Mouse (Mus musculus) liver, embryonic 11.5 days (tissue): ENCODE data around the gene Palb2. TPM values are rescaled to one million over a fixed set of nuclear protein-coding genes. Genes with fewer than 3 reads are reported as not detected.

Experiments
- ATAC-seq: fragments of 200-750 bp; cut with Nextera tagmentation; replicated peaks from 2 replicates; pipeline ENCODE4 v1.8.0; 2017; ENCODE audit warnings: moderate number of reproducible peaks, mild to moderate bottlenecking, moderate TSS enrichment, moderate library complexity; ENCODE audit not compliant: low FRiP score
- DNase-seq: peaks from one replicate; pipeline ENCODE4 v3.0.0-alpha.2; 2017; ENCODE audit warnings: low spot score
- H3K27ac ChIP-seq: fragments of 300-500 bp; sonication (generic); 2 replicates; pipeline ENCODE4 v1.5.1; 2014; ENCODE audit warnings: mild to moderate bottlenecking, low read depth, low read length, control low read depth
- H3K27me3 ChIP-seq: fragments of 300-500 bp; sonication (generic); replicated peaks from 2 replicates; pipeline ENCODE4 v1.6.1; 2014; ENCODE audit warnings: low read length, mixed read lengths; ENCODE audit not compliant: control insufficient read depth, insufficient read depth
- H3K36me3 ChIP-seq: fragments of 300-500 bp; sonication (generic); 2 replicates; pipeline ENCODE4 v1.6.1; 2014; ENCODE audit warnings: mild to moderate bottlenecking, low read length, moderate library complexity, mixed read lengths; ENCODE audit not compliant: control insufficient read depth, insufficient read depth
- H3K4me1 ChIP-seq: fragments of 300-500 bp; sonication (generic); replicated peaks from 2 replicates; pipeline ENCODE4 v1.6.1; 2014; ENCODE audit warnings: low read length, mixed read lengths; ENCODE audit not compliant: control insufficient read depth, insufficient read depth
- H3K4me2 ChIP-seq: fragments of 300-500 bp; sonication (generic); 2 replicates; pipeline ENCODE4 v1.6.1; 2014; ENCODE audit warnings: mild to moderate bottlenecking, control low read depth, moderate library complexity
- H3K4me3 ChIP-seq: fragments of 300-500 bp; sonication (generic); 2 replicates; pipeline ENCODE4 v1.5.1; 2014; ENCODE audit warnings: low read depth, low read length, control low read depth
- H3K9ac ChIP-seq: fragments of 300-500 bp; sonication (generic); 2 replicates; pipeline ENCODE4 v1.6.1; 2014; ENCODE audit warnings: low read depth, low read length, control low read depth
- H3K9me3 ChIP-seq: fragments of 300-500 bp; sonication (generic); 2 replicates; pipeline ENCODE4 v1.6.1; 2016; ENCODE audit warnings: low read length, inconsistent platforms, mixed read lengths; ENCODE audit not compliant: control insufficient read depth
- WGBS: fragments of 180-500 bp; shearing (Covaris S2); extraction: QIAGEN DNeasy Blood & Tissue Kit; methylation state at CpG from one replicate; pipeline ENCODE4 v1.1.7; 2014; 5-methylcytosine and 5-hydroxymethylcytosine counted together
- polyA plus RNA-seq: library from polyadenylated mRNA; unstranded; fragments of >200 nt; fragmentation: Nextera tagmentation; extraction: Ambion mirVana; gene quantifications from 2 replicates; pipeline ENCODE4 v1.2.1, GENCODE M21; 2014

The Palb2 gene
- polyA plus RNA-seq, 1 experiment from 2014 or later: 27.8 TPM

- no peaks in the 10 kb centered on the region for H3K9me3 ChIP-seq
- H3K9ac ChIP-seq: peak overlapping the region; percentile 94
- H3K36me3 ChIP-seq: peaks cover 14% of the 10 kb centered on the region
- peak; percentile 5; the same call in 1 of the 2 replicates for ATAC-seq
- WGBS: 7% methylated on average over 13 of the region's 13 CpGs
- peak overlapping the region; percentile 89 for H3K4me3 ChIP-seq
- DNase-seq: no peak
- H3K4me2 ChIP-seq: peak overlapping the region; percentile 91
- H3K27ac ChIP-seq: peak overlapping the region; percentile 81
- H3K27me3 ChIP-seq: no peaks in the 10 kb centered on the region
- H3K4me1 ChIP-seq: peaks cover 13% of the 10 kb centered on the region
Observed at GRCm38 (mm10) chr7:122158488-122158887, 25.7 kb upstream of the Palb2 start.

GRCm38 (mm10) chr7:122152473-122152872 lies 19.7 kb upstream of the Palb2 start:
- ATAC-seq (no peak), DNase-seq (no peak)
- no peaks in the 10 kb centered on the region for H3K9me3 ChIP-seq
- WGBS: 76% methylated on average over 4 of the region's 4 CpGs
- H3K9ac ChIP-seq: no peak overlapping the region
- no peak overlapping the region for H3K27ac ChIP-seq
- H3K4me3 ChIP-seq: no peak overlapping the region
- H3K4me1 ChIP-seq: no peaks in the 10 kb centered on the region; the same call in 1 of the 2 replicates
- H3K4me2 ChIP-seq: no peak overlapping the region
- no peaks in the 10 kb centered on the region for H3K27me3 ChIP-seq
- peaks cover 18% of the 10 kb centered on the region for H3K36me3 ChIP-seq

GRCm38 (mm10) chr7:122140991-122141390 lies 8.2 kb upstream of the Palb2 start:
- Histone ChIP-seq H3K9me3 (no peaks in the 10 kb centered on the region), H3K9ac (no peak overlapping the region), H3K27ac (no peak overlapping the region), H3K36me3 (peaks cover 40% of the 10 kb centered on the region), H3K4me3 (no peak overlapping the region), H3K4me2 (no peak overlapping the region), H3K4me1 (no peaks in the 10 kb centered on the region), H3K27me3 (no peaks in the 10 kb centered on the region)
- ATAC-seq: no peak
- DNase-seq: no peak

DNA sequence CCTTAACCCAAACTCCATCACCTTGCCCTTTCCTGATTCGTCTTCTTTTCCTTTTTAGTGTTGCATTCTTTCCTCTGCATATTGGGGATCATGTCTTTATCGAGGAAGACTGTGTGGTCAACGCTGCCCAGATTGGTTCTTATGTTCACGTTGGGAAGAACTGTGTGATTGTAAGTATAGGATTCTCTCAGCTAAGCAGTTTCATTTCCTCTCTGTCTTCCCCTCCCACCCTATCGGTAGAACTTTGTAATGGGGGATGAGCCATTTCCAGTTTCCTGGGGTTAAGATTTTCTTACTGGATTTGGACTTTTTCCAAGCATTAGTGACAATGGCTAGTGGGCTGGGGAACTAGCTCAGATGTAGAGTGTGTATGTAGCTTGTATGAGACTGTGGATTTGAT lies 5.4 kb upstream of the Palb2 start:
- Histone ChIP-seq H3K27me3 (no peaks in the 10 kb centered on the region), H3K36me3 (peaks cover 25% of the 10 kb centered on the region), H3K4me2 (no peak overlapping the region), H3K27ac (no peak overlapping the region), H3K9me3 (no peaks in the 10 kb centered on the region), H3K4me3 (no peak overlapping the region), H3K4me1 (0 out of 2 replicates have a peak, but pooled peaks cover 6% of the 10 kb centered on the region), H3K9ac (no peak overlapping the region)
- 92% methylated on average over 5 of the region's 5 CpGs for WGBS
- DNase-seq (no peak), ATAC-seq (no peak)

DNA sequence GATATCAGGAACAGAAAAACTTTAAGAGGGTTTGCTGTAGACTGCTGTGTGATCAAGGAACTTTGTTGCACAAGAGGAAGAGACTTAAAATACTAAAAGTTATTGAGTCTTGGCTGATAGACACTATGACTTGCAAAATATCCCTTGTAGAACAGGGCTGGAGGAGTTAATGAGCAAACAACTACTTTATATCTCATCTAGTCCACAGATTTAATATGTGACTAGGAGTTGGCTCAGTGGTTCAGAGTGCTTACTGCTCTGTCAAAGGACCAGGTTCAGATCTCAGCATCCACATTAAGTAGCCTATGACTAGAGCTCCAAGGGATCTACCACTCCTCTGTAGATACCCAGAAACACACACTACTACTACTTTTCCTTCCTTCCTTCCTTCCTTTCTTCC lies 4.3 kb upstream of the Palb2 start:
- peaks cover 21% of the 10 kb centered on the region for H3K36me3 ChIP-seq
- no peaks in the 10 kb centered on the region for H3K27me3 ChIP-seq
- no peaks in the 10 kb centered on the region for H3K9me3 ChIP-seq
- H3K4me1 ChIP-seq: 0 out of 2 replicates have a peak, but pooled peaks cover 6% of the 10 kb centered on the region
- no peak overlapping the region for H3K4me3 ChIP-seq
- DNase-seq (no peak), ATAC-seq (no peak)
- H3K27ac ChIP-seq: no peak overlapping the region
- H3K4me2 ChIP-seq: no peak overlapping the region
- H3K9ac ChIP-seq: no peak overlapping the region

- Histone ChIP-seq H3K4me3 (no peak overlapping the region), H3K27me3 (no peaks in the 10 kb centered on the region), H3K9me3 (no peaks in the 10 kb centered on the region), H3K4me2 (no peak overlapping the region), H3K27ac (no peak overlapping the region), H3K36me3 (peaks cover 14% of the 10 kb centered on the region), H3K4me1 (peaks cover 6% of the 10 kb centered on the region; the same call in 1 of the 2 replicates), H3K9ac (no peak overlapping the region)
- ATAC-seq (no peak), DNase-seq (no peak)
- 71% methylated on average over 10 of the region's 10 CpGs for WGBS
Observed at GRCm38 (mm10) chr7:122135070-122135469, 2.3 kb upstream of the Palb2 start.

DNA sequence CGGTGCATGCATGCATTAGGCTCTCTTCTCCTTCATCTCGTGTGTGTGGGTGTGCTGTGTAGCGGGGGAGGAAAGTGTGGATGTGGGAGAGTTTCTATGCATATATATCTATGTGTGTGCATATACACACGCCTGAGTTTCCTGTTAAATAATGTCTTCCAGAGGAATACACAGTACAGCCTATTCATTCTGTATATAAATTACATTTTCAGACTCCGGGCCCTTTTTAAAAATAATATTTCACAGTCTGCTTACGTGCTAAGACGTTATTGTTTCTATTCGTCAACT lies 497 bp upstream of the Palb2 start:
- ATAC-seq: peak; percentile 29; the same call in 1 of the 2 replicates

DNA sequence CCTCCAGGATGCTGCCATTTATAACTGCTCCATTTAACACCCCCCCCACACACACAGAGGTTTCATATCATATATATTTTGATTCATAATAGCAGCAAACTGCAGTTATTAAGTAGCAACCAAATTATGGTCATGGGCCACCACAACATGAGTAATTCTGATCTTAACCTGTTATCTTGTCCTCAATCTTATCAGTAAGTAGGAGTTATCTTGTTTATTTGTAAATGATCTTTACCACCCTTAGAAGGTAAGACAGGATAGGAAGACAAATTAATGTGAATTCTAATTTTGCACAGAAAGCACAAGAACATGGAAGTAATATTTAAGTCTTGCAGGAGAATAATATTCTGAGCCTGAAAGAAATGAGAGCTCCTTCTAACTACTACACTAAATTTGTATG lies 951 bp downstream of the Palb2 start:
- Histone ChIP-seq H3K9me3 (no peaks in the 10 kb centered on the region), H3K9ac (peak overlapping the region; percentile 95), H3K36me3 (peaks cover 13% of the 10 kb centered on the region), H3K27ac (peak overlapping the region; percentile 80; the same call in 1 of the 2 replicates), H3K4me1 (peaks cover 6% of the 10 kb centered on the region; the same call in 1 of the 2 replicates), H3K4me2 (peak overlapping the region; percentile 62), H3K4me3 (peak overlapping the region; percentile 67), H3K27me3 (no peaks in the 10 kb centered on the region)
- ATAC-seq (no peak), DNase-seq (no peak)

More for the DNA sequence above, 497 bp upstream of the Palb2 start:
- H3K4me3 ChIP-seq: peak overlapping the region; percentile 67
- no peak for DNase-seq
- peak overlapping the region; percentile 57 for H3K4me2 ChIP-seq
- 13% methylated on average over 8 of the region's 8 CpGs for WGBS
- H3K27ac ChIP-seq: no peak overlapping the region
- H3K9ac ChIP-seq: peak overlapping the region; percentile 95
- peaks cover 9% of the 10 kb centered on the region for H3K36me3 ChIP-seq
- no peaks in the 10 kb centered on the region for H3K9me3 ChIP-seq
- peaks cover 6% of the 10 kb centered on the region; the same call in 1 of the 2 replicates for H3K4me1 ChIP-seq
- no peaks in the 10 kb centered on the region for H3K27me3 ChIP-seq

DNA sequence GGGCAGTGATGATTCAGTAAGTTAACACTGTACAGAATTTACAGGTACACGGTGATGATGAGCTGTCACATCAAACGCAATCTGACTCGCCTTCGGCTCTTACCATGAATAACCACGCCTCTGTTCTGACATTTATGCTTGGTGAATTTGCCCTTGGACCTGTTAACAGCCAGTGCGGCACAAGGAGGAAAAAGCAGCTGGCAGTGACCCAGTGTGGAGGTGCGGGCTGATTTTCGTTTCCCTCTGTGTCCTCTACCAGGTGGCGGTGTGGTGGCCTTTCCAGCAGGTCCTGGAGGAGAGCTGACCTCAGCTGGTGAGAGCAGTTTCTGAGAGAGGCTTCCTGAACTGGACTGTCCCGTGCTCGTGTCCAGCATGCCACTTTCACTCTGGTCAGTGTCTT lies 5.8 kb downstream of the Palb2 start:
- DNase-seq: no peak
- no peaks in the 10 kb centered on the region for H3K9me3 ChIP-seq
- no peak overlapping the region for H3K9ac ChIP-seq
- WGBS: 93% methylated on average over 11 of the region's 11 CpGs
- H3K4me1 ChIP-seq: no peaks in the 10 kb centered on the region; the same call in 1 of the 2 replicates
- peaks cover 26% of the 10 kb centered on the region for H3K36me3 ChIP-seq
- no peak overlapping the region for H3K4me3 ChIP-seq
- H3K4me2 ChIP-seq: no peak overlapping the region
- H3K27ac ChIP-seq: no peak overlapping the region
- no peaks in the 10 kb centered on the region for H3K27me3 ChIP-seq
- ATAC-seq: no peak
